Mouse (Mus musculus): ENCODE measurements at regions not wholly inside any gene's neighbourhood (a gene's known extent, or its start where the extent isn't known, plus 50 kb on each side); places are given as distances from the start of the nearest gene placed in this dataset.

GRCm38 (mm10) chr13:72961291-72961690, 299.0 kb upstream of the Irx4 start:
- no peaks in the 10 kb centered on the region for H3K27me3 ChIP-seq (ENCODE audit: control insufficient read depth, insufficient read depth, low read length)
- 87% methylated on average over 3 of the region's 3 CpGs for WGBS
- no peak for DNase-seq (ENCODE audit: low read depth in 1 of 2, low spot score in 2 of 2)
- H3K4me1 ChIP-seq (ENCODE audit: control insufficient read depth, insufficient read depth, insufficient read length): no peaks in the 10 kb centered on the region
- H3K4me3 ChIP-seq (ENCODE audit: extremely low read depth, insufficient read depth, insufficient read length): no peak overlapping the region
- H3K36me3 ChIP-seq (ENCODE audit: control insufficient read depth, insufficient read depth, low read length): no peaks in the 10 kb centered on the region
- TF ChIP-seq POLR2A (IDR thresholded peaks at IDR 0.05; ENCODE audit: low read depth, low read length) (no peak), CTCF (IDR thresholded peaks at IDR 0.05; ENCODE audit: extremely low read depth, insufficient read depth, insufficient read length, insufficient replicate concordance) (no peak)
- no peak overlapping the region for H3K27ac ChIP-seq (ENCODE audit: insufficient read depth, low read length)

- no peaks in the 10 kb centered on the region for H3K36me3 ChIP-seq (ENCODE audit: control insufficient read depth, insufficient read depth, low read length)
- no peaks in the 10 kb centered on the region for H3K27me3 ChIP-seq (ENCODE audit: control insufficient read depth, insufficient read depth, low read length)
- H3K4me1 ChIP-seq (ENCODE audit: control insufficient read depth, insufficient read depth, insufficient read length): no peaks in the 10 kb centered on the region
- H3K4me3 ChIP-seq (ENCODE audit: extremely low read depth, insufficient read depth, insufficient read length): no peak overlapping the region
- 80% methylated on average over 4 of the region's 4 CpGs for WGBS
- TF ChIP-seq POLR2A (IDR thresholded peaks at IDR 0.05; ENCODE audit: low read depth, low read length): no peak
- no peak for TF ChIP-seq CTCF (IDR thresholded peaks at IDR 0.05; ENCODE audit: extremely low read depth, insufficient read depth, insufficient read length, insufficient replicate concordance)
- DNase-seq (ENCODE audit: low read depth in 1 of 2, low spot score in 2 of 2): no peak
- H3K27ac ChIP-seq (ENCODE audit: insufficient read depth, low read length): no peak overlapping the region
Measured at GRCm38 (mm10) chr13:72972165-72972564, 288.1 kb upstream of the Irx4 start.

- WGBS: 39% methylated on average over 1 of the region's 1 CpGs
Measured at GRCm38 (mm10) chr13:72972894-72973293, 287.4 kb upstream of the Irx4 start.

GRCm38 (mm10) chr13:72977213-72977612, 283.1 kb upstream of the Irx4 start:
- Histone ChIP-seq H3K27ac (ENCODE audit: insufficient read depth, low read length) (no peak overlapping the region), H3K4me3 (ENCODE audit: extremely low read depth, insufficient read depth, insufficient read length) (no peak overlapping the region), H3K36me3 (ENCODE audit: control insufficient read depth, insufficient read depth, low read length) (no peaks in the 10 kb centered on the region), H3K27me3 (ENCODE audit: control insufficient read depth, insufficient read depth, low read length) (no peaks in the 10 kb centered on the region), H3K4me1 (ENCODE audit: control insufficient read depth, insufficient read depth, insufficient read length) (no peaks in the 10 kb centered on the region)
- DNase-seq (ENCODE audit: low read depth in 1 of 2, low spot score in 2 of 2): no peak
- no peak for TF ChIP-seq POLR2A (IDR thresholded peaks at IDR 0.05; ENCODE audit: low read depth, low read length)
- no peak for TF ChIP-seq CTCF (IDR thresholded peaks at IDR 0.05; ENCODE audit: extremely low read depth, insufficient read depth, insufficient read length, insufficient replicate concordance)
- WGBS: 81% methylated on average over 6 of the region's 6 CpGs

More at GRCm38 (mm10) chr13:72972894-72973293, 287.4 kb upstream of the Irx4 start:
- Histone ChIP-seq H3K4me3 (ENCODE audit: extremely low read depth, insufficient read depth, insufficient read length) (no peak overlapping the region), H3K27ac (ENCODE audit: insufficient read depth, low read length) (no peak overlapping the region), H3K36me3 (ENCODE audit: control insufficient read depth, insufficient read depth, low read length) (no peaks in the 10 kb centered on the region), H3K4me1 (ENCODE audit: control insufficient read depth, insufficient read depth, insufficient read length) (no peaks in the 10 kb centered on the region), H3K27me3 (ENCODE audit: control insufficient read depth, insufficient read depth, low read length) (no peaks in the 10 kb centered on the region)
- TF ChIP-seq POLR2A (IDR thresholded peaks at IDR 0.05; ENCODE audit: low read depth, low read length) (no peak), CTCF (IDR thresholded peaks at IDR 0.05; ENCODE audit: extremely low read depth, insufficient read depth, insufficient read length, insufficient replicate concordance) (no peak)
- DNase-seq (ENCODE audit: low read depth in 1 of 2, low spot score in 2 of 2): no peak

- 73% methylated on average over 3 of the region's 3 CpGs for WGBS
- H3K4me3 ChIP-seq (ENCODE audit: extremely low read depth, insufficient read depth, insufficient read length): no peak overlapping the region
- H3K27me3 ChIP-seq (ENCODE audit: control insufficient read depth, insufficient read depth, low read length): no peaks in the 10 kb centered on the region
- no peak for TF ChIP-seq CTCF (IDR thresholded peaks at IDR 0.05; ENCODE audit: extremely low read depth, insufficient read depth, insufficient read length, insufficient replicate concordance)
- TF ChIP-seq POLR2A (IDR thresholded peaks at IDR 0.05; ENCODE audit: low read depth, low read length): no peak
- no peak overlapping the region for H3K27ac ChIP-seq (ENCODE audit: insufficient read depth, low read length)
- no peak for DNase-seq (ENCODE audit: low read depth in 1 of 2, low spot score in 2 of 2)
- no peaks in the 10 kb centered on the region for H3K4me1 ChIP-seq (ENCODE audit: control insufficient read depth, insufficient read depth, insufficient read length)
- H3K36me3 ChIP-seq (ENCODE audit: control insufficient read depth, insufficient read depth, low read length): no peaks in the 10 kb centered on the region
Measured at GRCm38 (mm10) chr13:72977971-72978370, 282.3 kb upstream of the Irx4 start.

GRCm38 (mm10) chr13:72978966-72979365, 281.3 kb upstream of the Irx4 start:
- Histone ChIP-seq H3K4me3 (ENCODE audit: extremely low read depth, insufficient read depth, insufficient read length) (no peak overlapping the region), H3K4me1 (ENCODE audit: control insufficient read depth, insufficient read depth, insufficient read length) (no peaks in the 10 kb centered on the region), H3K27me3 (ENCODE audit: control insufficient read depth, insufficient read depth, low read length) (no peaks in the 10 kb centered on the region), H3K27ac (ENCODE audit: insufficient read depth, low read length) (no peak overlapping the region), H3K36me3 (ENCODE audit: control insufficient read depth, insufficient read depth, low read length) (no peaks in the 10 kb centered on the region)
- DNase-seq (ENCODE audit: low read depth in 1 of 2, low spot score in 2 of 2): no peak
- no peak for TF ChIP-seq CTCF (IDR thresholded peaks at IDR 0.05; ENCODE audit: extremely low read depth, insufficient read depth, insufficient read length, insufficient replicate concordance)
- no peak for TF ChIP-seq POLR2A (IDR thresholded peaks at IDR 0.05; ENCODE audit: low read depth, low read length)

- no peak for DNase-seq (ENCODE audit: low read depth in 1 of 2, low spot score in 2 of 2)
- WGBS: 78% methylated on average over 17 of the region's 17 CpGs
- TF ChIP-seq POLR2A (IDR thresholded peaks at IDR 0.05; ENCODE audit: low read depth, low read length) (no peak), CTCF (IDR thresholded peaks at IDR 0.05; ENCODE audit: extremely low read depth, insufficient read depth, insufficient read length, insufficient replicate concordance) (no peak)
- Histone ChIP-seq H3K4me1 (ENCODE audit: control insufficient read depth, insufficient read depth, insufficient read length) (no peaks in the 10 kb centered on the region), H3K27ac (ENCODE audit: insufficient read depth, low read length) (no peak overlapping the region), H3K27me3 (ENCODE audit: control insufficient read depth, insufficient read depth, low read length) (no peaks in the 10 kb centered on the region), H3K36me3 (ENCODE audit: control insufficient read depth, insufficient read depth, low read length) (no peaks in the 10 kb centered on the region), H3K4me3 (ENCODE audit: extremely low read depth, insufficient read depth, insufficient read length) (no peak overlapping the region)
Measured at GRCm38 (mm10) chr13:72992589-72993409, 267.5 kb upstream of the Irx4 start.
